Mouse (Mus musculus) cortical plate, adult 2 months (tissue): ENCODE measurements at regions not wholly inside any gene's neighbourhood (a gene's known extent, or its start where the extent isn't known, plus 50 kb on each side); places are given as distances from the start of the nearest gene placed in this dataset.
"Not testable (repeated sequence)": the region's sequence is repeated elsewhere in the genome, so short reads cannot be mapped to it uniquely, and the experiment has no call there.

Experiments
- CTCF ChIP-seq: fragments of 200-500 bp; IDR thresholded peaks from 2 replicates; pipeline ENCODE4 v1.5.1; 2011; ENCODE audit warnings: mild to moderate bottlenecking, control low read depth, low read length; ENCODE audit not compliant: insufficient read depth; ENCODE audit errors: extremely low read depth
- POLR2A ChIP-seq: fragments of 200-500 bp; IDR thresholded peaks from 2 replicates; pipeline ENCODE4 v1.6.1; 2011; ENCODE audit warnings: mild to moderate bottlenecking, low read length, control low read depth; ENCODE audit not compliant: insufficient read depth; ENCODE audit errors: extremely low read depth

GRCm38 (mm10) chr4:153152923-153153322, 329.7 kb downstream of the Ajap1 start:
- not testable (repeated sequence) for TF ChIP-seq CTCF, POLR2A
